Mouse (Mus musculus) B cell, adult (primary cell): ENCODE measurements around the gene Tma16. TPM values are rescaled to one million over a fixed set of nuclear protein-coding genes. Genes with fewer than 3 reads are reported as not detected.

Experiments used
- total RNA-seq: library from RNA; stranded (reverse); gene quantifications from 4 replicates; pipeline ENCODE4 v1.2.4, GENCODE M21; 2023; ENCODE audit not compliant: inconsistent age

Gene Tma16
- 22.2 to 25.0 TPM (median 23.0 TPM) in 4 replicates for total RNA-seq

GRCm38 (mm10) chr8:66486084-66486763, at the start of gene Tma16:
Tma16 (minus strand) TSS chr8:66486530.

GRCm38 (mm10) chr8:66511537-66511936, 25.2 kb upstream of the Tma16 start, which contains the start of gene Tktl2:
Tktl2 (plus strand) TSS chr8:66511756.

Other genes starting within 250 kb of the Tma16 start
- not detected in 4 replicates for gene Tktl2, start 25.2 kb upstream of the Tma16 start, total RNA-seq
- gene Npy5r, start 201.6 kb upstream of the Tma16 start, total RNA-seq, result not detected in 4 replicates
- gene Npy1r, start 210.7 kb upstream of the Tma16 start, total RNA-seq, result 0.15 to 0.18 TPM in 2 of 4 replicates, not detected in the others